Mouse (Mus musculus) liver, adult 2 months (tissue): Measurements from ENCODE around the gene Sel1l3.

Experiments
- CTCF ChIP-seq: fragments of 200-500 bp; IDR thresholded peaks from 2 replicates; pipeline ENCODE4 v1.5.1; 2011; ENCODE audit warnings: low read depth, low read length, control low read depth
- POLR2A ChIP-seq: fragments of 200-500 bp; IDR thresholded peaks from 2 replicates; pipeline ENCODE4 v1.6.1; 2011; ENCODE audit warnings: low read length, control low read depth; ENCODE audit not compliant: insufficient read depth; ENCODE audit errors: extremely low read depth

DNA sequence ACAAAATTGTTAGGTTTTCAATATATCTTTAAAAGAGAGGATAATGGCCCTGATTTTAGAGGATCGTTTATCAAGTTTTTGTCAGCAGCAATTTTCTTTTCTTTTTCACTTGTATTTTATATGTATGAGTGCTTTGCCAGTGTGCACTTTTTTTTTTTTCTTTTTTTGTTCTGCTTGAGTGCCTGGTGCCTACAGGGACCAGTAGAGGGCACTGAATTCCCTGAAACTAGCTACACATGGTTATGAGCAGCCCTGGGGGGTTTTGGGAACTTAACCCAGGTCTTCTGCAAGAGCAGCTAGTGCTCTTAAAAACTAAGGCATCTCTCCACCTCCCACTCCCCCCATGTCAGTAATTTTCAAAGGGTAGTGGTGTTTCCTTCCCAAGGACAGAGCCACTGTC is 105.1 kb downstream of the Sel1l3 start:
- no peak for TF ChIP-seq CTCF
- no peak for TF ChIP-seq POLR2A
